Mouse (Mus musculus): ENCODE data around the gene Abcc3. TPM values are rescaled to one million over a fixed set of nuclear protein-coding genes. Genes with fewer than 3 reads are reported as not detected.

Gene Abcc3
- polyA plus RNA-seq, 1 experiment from 2014 or later, result 1.1 TPM

DNA sequence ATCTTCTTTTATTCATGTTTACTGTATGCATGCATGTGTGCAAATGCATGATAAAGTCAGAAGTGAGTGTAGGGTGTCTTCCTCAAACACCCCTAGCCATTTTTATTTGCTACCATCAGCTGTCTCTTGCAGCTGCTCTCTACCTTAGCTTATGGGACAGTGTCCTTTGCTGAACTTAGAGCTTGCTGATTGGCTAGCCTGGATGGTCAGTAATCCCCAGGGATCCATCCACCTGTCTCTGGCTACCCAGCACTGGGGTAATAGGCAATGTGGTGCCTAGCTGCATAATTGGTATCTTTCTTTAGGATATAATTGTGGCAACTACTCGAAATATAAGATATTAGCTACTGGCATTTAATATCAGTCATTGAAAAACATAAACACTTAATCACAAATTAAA is 80.1 kb downstream of the Abcc3 start:
- H3K9me3 ChIP-seq (replicated peaks), result no peaks in the 10 kb centered on the region
- no peaks in the 10 kb centered on the region for H3K27me3 ChIP-seq
- H3K4me2 ChIP-seq, result no peak overlapping the region
- no peak overlapping the region for H3K27ac ChIP-seq
- 82% methylated on average over 1 of the region's 1 CpGs for WGBS
- H3K4me3 ChIP-seq, result no peak overlapping the region
- H3K4me1 ChIP-seq (replicated peaks), result peaks cover 51% of the 10 kb centered on the region
- H3K36me3 ChIP-seq, result peaks cover 7% of the 10 kb centered on the region; the same call in 1 of the 2 replicates
- no peak for ATAC-seq (replicated peaks; ENCODE audit: insufficient number of reproducible peaks, insufficient read depth, low FRiP score, low read depth)
- H3K9ac ChIP-seq, result no peak overlapping the region

DNA sequence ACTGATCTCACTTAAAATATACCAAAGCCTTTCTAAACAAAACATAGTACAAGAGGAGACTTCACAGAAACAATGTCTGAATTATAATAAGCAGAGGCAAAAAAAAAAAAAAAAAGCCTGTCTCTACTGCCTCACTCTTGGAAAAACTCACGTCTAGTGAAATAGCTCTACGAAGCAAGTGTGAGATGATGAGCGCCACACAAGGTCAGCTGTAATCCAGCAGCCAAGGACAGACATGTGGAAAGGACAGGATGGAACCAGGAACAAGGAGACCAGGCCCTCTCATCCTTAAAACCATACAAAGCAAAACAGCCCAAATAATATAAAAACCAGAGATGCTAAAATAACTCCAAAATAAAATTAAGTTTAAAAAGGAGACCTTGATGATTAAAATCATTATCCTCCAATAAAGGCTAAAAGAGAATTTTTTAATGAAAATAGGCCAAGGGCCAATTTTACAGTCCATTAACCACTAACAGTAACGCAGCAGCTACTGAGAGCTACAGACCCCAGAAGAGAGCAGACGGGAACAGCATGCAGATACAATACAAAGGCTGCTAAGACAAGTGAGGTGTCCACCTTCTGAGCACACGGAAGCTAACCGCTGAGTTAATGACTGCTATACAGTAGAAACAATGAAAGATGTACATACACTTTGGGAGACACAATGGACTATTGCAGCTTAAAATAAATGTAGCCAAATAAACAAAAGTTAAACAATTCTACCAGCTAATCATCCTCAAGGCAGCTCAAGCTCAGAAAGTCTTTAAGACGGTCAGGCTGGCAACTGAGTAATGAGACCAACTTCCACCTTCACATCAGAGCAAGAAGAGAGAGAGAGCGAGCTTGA is 97.6 kb downstream of the Abcc3 start:
- Histone ChIP-seq H3K27me3 (no peaks in the 10 kb centered on the region), H3K27ac (peak overlapping the region; percentile 14; the same call in 1 of the 2 replicates), H3K9ac (no peak overlapping the region), H3K4me3 (no peak overlapping the region), H3K36me3 (peaks cover 88% of the 10 kb centered on the region), H3K9me3 (replicated peaks) (no peaks in the 10 kb centered on the region), H3K4me1 (replicated peaks) (no peaks in the 10 kb centered on the region), H3K4me2 (no peak overlapping the region)
- 72% methylated on average over 9 of the region's 9 CpGs for WGBS
- no peak for ATAC-seq (replicated peaks; ENCODE audit: insufficient number of reproducible peaks, insufficient read depth, low FRiP score, low read depth)

Other genes with a start within 250 kb of the Abcc3 start
- gene Tob1, start 181.5 kb downstream of the Abcc3 start, polyA plus RNA-seq (2015; fragmentation: Nextera tagmentation; extraction: Ambion mirVana), result 37.7 and 45.5 TPM in 2 replicates
- 2.4 and 4.6 TPM in 2 replicates for gene Wfikkn2, start 147.0 kb downstream of the Abcc3 start, polyA plus RNA-seq (2015; fragmentation: Nextera tagmentation; extraction: Ambion mirVana)
- 0.30 TPM in 1 of 2 replicates, not detected in the other for gene Gm21885, start 111.1 kb downstream of the Abcc3 start, polyA plus RNA-seq (2015; fragmentation: Nextera tagmentation; extraction: Ambion mirVana)
- gene Luc7l3, start 71.0 kb downstream of the Abcc3 start, polyA plus RNA-seq (2015; fragmentation: Nextera tagmentation; extraction: Ambion mirVana), result 63.3 and 70.9 TPM in 2 replicates
- gene Ankrd40, start 65.0 kb downstream of the Abcc3 start, polyA plus RNA-seq (2015; fragmentation: Nextera tagmentation; extraction: Ambion mirVana), result 52.3 and 52.5 TPM in 2 replicates
- 6.4 TPM in 2 replicates for gene Cacna1g, start 81.2 kb upstream of the Abcc3 start, polyA plus RNA-seq (2015; fragmentation: Nextera tagmentation; extraction: Ambion mirVana)
- 0.13 and 0.28 TPM in 2 replicates for gene Spata20, start 93.2 kb upstream of the Abcc3 start, polyA plus RNA-seq (2015; fragmentation: Nextera tagmentation; extraction: Ambion mirVana)
- gene Epn3, start 107.0 kb upstream of the Abcc3 start, polyA plus RNA-seq (2015; fragmentation: Nextera tagmentation; extraction: Ambion mirVana), result 13.1 and 16.9 TPM in 2 replicates
- 5.8 and 6.1 TPM in 2 replicates for gene Mycbpap, start 128.7 kb upstream of the Abcc3 start, polyA plus RNA-seq (2015; fragmentation: Nextera tagmentation; extraction: Ambion mirVana)
- 5.7 and 6.2 TPM in 2 replicates for gene Rsad1, start 156.3 kb upstream of the Abcc3 start, polyA plus RNA-seq (2015; fragmentation: Nextera tagmentation; extraction: Ambion mirVana)
- gene Chad, start 172.1 kb upstream of the Abcc3 start, polyA plus RNA-seq (2015; fragmentation: Nextera tagmentation; extraction: Ambion mirVana), result 0.57 and 1.5 TPM in 2 replicates
- gene Acsf2, start 208.9 kb upstream of the Abcc3 start, polyA plus RNA-seq (2015; fragmentation: Nextera tagmentation; extraction: Ambion mirVana), result 3.3 and 3.7 TPM in 2 replicates
- 100 and 128 TPM in 2 replicates for gene Lrrc59, start 236.8 kb upstream of the Abcc3 start, polyA plus RNA-seq (2015; fragmentation: Nextera tagmentation; extraction: Ambion mirVana)